Mouse (Mus musculus) limb, embryonic 13.5 days (tissue): ENCODE results near the gene Hmg20b. TPM values are rescaled to one million over a fixed set of nuclear protein-coding genes. Genes with fewer than 3 reads are reported as not detected.

Experiments
- ATAC-seq: fragments of 200-750 bp; cut with Nextera tagmentation; 2 replicates; pipeline ENCODE4 v1.8.0; 2017; ENCODE audit warnings: low read depth, moderate number of reproducible peaks, moderate TSS enrichment; ENCODE audit not compliant: low FRiP score
- H3K27ac ChIP-seq: fragments of 300-500 bp; sonication (generic); 2 replicates; pipeline ENCODE4 v1.5.1; 2015; ENCODE audit warnings: inconsistent platforms, mild to moderate bottlenecking, moderate library complexity
- H3K27me3 ChIP-seq: fragments of 300-500 bp; sonication (generic); 2 replicates; pipeline ENCODE4 v1.6.1; 2015; ENCODE audit warnings: mild to moderate bottlenecking, inconsistent platforms
- H3K36me3 ChIP-seq: fragments of 300-500 bp; sonication (generic); 2 replicates; pipeline ENCODE4 v1.6.1; 2015; ENCODE audit warnings: inconsistent platforms, mild to moderate bottlenecking, moderate library complexity
- H3K4me1 ChIP-seq: fragments of 300-500 bp; sonication (generic); 2 replicates; pipeline ENCODE4 v1.6.1; 2015; ENCODE audit warnings: inconsistent platforms
- H3K4me2 ChIP-seq: fragments of 300-500 bp; sonication (generic); replicated peaks from 2 replicates; pipeline ENCODE4 v1.6.1; 2015; ENCODE audit warnings: inconsistent platforms, mild to moderate bottlenecking, moderate library complexity
- H3K4me3 ChIP-seq: fragments of 300-500 bp; sonication (generic); 2 replicates; pipeline ENCODE4 v1.5.1; 2015; ENCODE audit warnings: moderate library complexity, mild to moderate bottlenecking, inconsistent platforms
- H3K9ac ChIP-seq: fragments of 300-500 bp; sonication (generic); 2 replicates; pipeline ENCODE4 v1.6.1; 2015; ENCODE audit warnings: mild to moderate bottlenecking, inconsistent platforms
- H3K9me3 ChIP-seq: fragments of 300-500 bp; sonication (generic); 2 replicates; pipeline ENCODE4 v1.6.1; 2016; ENCODE audit warnings: inconsistent platforms
- WGBS: fragments of 180-500 bp; shearing (Covaris S2); methylation state at CpG from one replicate; pipeline ENCODE4 v1.1.7; 2015; 5-methylcytosine and 5-hydroxymethylcytosine counted together
- polyA plus RNA-seq: library from polyadenylated mRNA; unstranded; fragments of >200 nt; fragmentation: Nextera tagmentation; extraction: Ambion mirVana; gene quantifications from 2 replicates; pipeline ENCODE4 v1.2.1, GENCODE M21; 2015

Gene Hmg20b
- polyA plus RNA-seq: 106 and 109 TPM in 2 replicates

GRCm38 (mm10) chr10:81350351-81351063 is at the start of gene Hmg20b:
Gene Hmg20b, minus strand, starts transcription at chr10:81350480.
- H3K9ac ChIP-seq: peak within 1 kb of the TSS; percentile 94
- H3K27ac ChIP-seq: peak within 1 kb of the TSS; percentile 63
- no peaks in the 10 kb centered on the region for H3K9me3 ChIP-seq
- H3K4me2 ChIP-seq: peak within 1 kb of the TSS; percentile 93
- H3K27me3 ChIP-seq: peaks cover 18% of the 10 kb centered on the region
- peak within 1 kb of the TSS; percentile 88 for H3K4me3 ChIP-seq
- under 1% methylated on average over 54 of the region's 54 CpGs for WGBS
- H3K36me3 ChIP-seq: peaks cover 18% of the 10 kb centered on the region
- H3K4me1 ChIP-seq: peaks cover 36% of the 10 kb centered on the region
- peak; percentile 96 for ATAC-seq

GRCm38 (mm10) chr10:81399798-81400308 is 49.6 kb upstream of the Hmg20b start:
- no peaks in the 10 kb centered on the region for H3K27me3 ChIP-seq
- H3K4me1 ChIP-seq: peaks cover 56% of the 10 kb centered on the region
- peak overlapping the region; percentile 0; the same call in 1 of the 2 replicates for H3K4me2 ChIP-seq
- no peak overlapping the region for H3K4me3 ChIP-seq
- no peak for ATAC-seq
- H3K27ac ChIP-seq: no peak overlapping the region
- peak overlapping the region; percentile 14; the same call in 1 of the 2 replicates for H3K9ac ChIP-seq
- peaks cover 56% of the 10 kb centered on the region for H3K36me3 ChIP-seq
- H3K9me3 ChIP-seq: no peaks in the 10 kb centered on the region
- WGBS: 78% methylated on average over 18 of the region's 18 CpGs

GRCm38 (mm10) chr10:81399296-81399695 is 49.0 kb upstream of the Hmg20b start:
- Histone ChIP-seq H3K9me3 (no peaks in the 10 kb centered on the region), H3K27me3 (no peaks in the 10 kb centered on the region), H3K36me3 (peaks cover 50% of the 10 kb centered on the region), H3K9ac (no peak overlapping the region), H3K27ac (no peak overlapping the region; the same call in 1 of the 2 replicates), H3K4me3 (no peak overlapping the region), H3K4me2 (no peak overlapping the region), H3K4me1 (peaks cover 52% of the 10 kb centered on the region)
- ATAC-seq: no peak
- 53% methylated on average over 5 of the region's 5 CpGs for WGBS

- 75% methylated on average over 5 of the region's 5 CpGs for WGBS
- H3K9me3 ChIP-seq: no peaks in the 10 kb centered on the region
- ATAC-seq: no peak
- peak overlapping the region; percentile 55 for H3K9ac ChIP-seq
- H3K4me2 ChIP-seq: no peak overlapping the region
- peaks cover 43% of the 10 kb centered on the region for H3K4me1 ChIP-seq
- no peak overlapping the region for H3K4me3 ChIP-seq
- H3K36me3 ChIP-seq: peaks cover 39% of the 10 kb centered on the region
- H3K27ac ChIP-seq: no peak overlapping the region; the same call in 1 of the 2 replicates
- no peaks in the 10 kb centered on the region for H3K27me3 ChIP-seq
Observed at GRCm38 (mm10) chr10:81396749-81397148, 46.5 kb upstream of the Hmg20b start.

- H3K4me3 ChIP-seq: no peak overlapping the region
- WGBS: 78% methylated on average over 4 of the region's 4 CpGs
- no peak for ATAC-seq
- H3K27ac ChIP-seq: no peak overlapping the region; the same call in 1 of the 2 replicates
- peaks cover 38% of the 10 kb centered on the region for H3K36me3 ChIP-seq
- H3K4me1 ChIP-seq: peaks cover 35% of the 10 kb centered on the region
- H3K27me3 ChIP-seq: no peaks in the 10 kb centered on the region
- no peaks in the 10 kb centered on the region for H3K9me3 ChIP-seq
- H3K9ac ChIP-seq: no peak overlapping the region
- H3K4me2 ChIP-seq: no peak overlapping the region
Observed at GRCm38 (mm10) chr10:81395865-81396264, 45.6 kb upstream of the Hmg20b start.

- no peak for ATAC-seq
- WGBS: 17% methylated on average over 5 of the region's 5 CpGs
- H3K4me1 ChIP-seq: peaks cover 28% of the 10 kb centered on the region
Observed at GRCm38 (mm10) chr10:81395127-81395526, 44.8 kb upstream of the Hmg20b start.

GRCm38 (mm10) chr10:81393456-81394063 is 43.3 kb upstream of the Hmg20b start:
- peak overlapping the region; percentile 62 for H3K9ac ChIP-seq
- H3K36me3 ChIP-seq: peaks cover 25% of the 10 kb centered on the region
- no peak; the same call in 1 of the 2 replicates for ATAC-seq
- peak overlapping the region; percentile 67; the same call in 1 of the 2 replicates for H3K27ac ChIP-seq
- H3K9me3 ChIP-seq: no peaks in the 10 kb centered on the region
- no peaks in the 10 kb centered on the region for H3K27me3 ChIP-seq
- peaks cover 20% of the 10 kb centered on the region for H3K4me1 ChIP-seq
- 6% methylated on average over 19 of the region's 19 CpGs for WGBS
- peak overlapping the region; percentile 64 for H3K4me2 ChIP-seq
- peak overlapping the region; percentile 36 for H3K4me3 ChIP-seq

More at GRCm38 (mm10) chr10:81395127-81395526, 44.8 kb upstream of the Hmg20b start:
- Histone ChIP-seq H3K9me3 (no peaks in the 10 kb centered on the region), H3K27ac (no peak overlapping the region), H3K4me2 (no peak overlapping the region), H3K4me3 (no peak overlapping the region), H3K36me3 (peaks cover 30% of the 10 kb centered on the region), H3K27me3 (no peaks in the 10 kb centered on the region), H3K9ac (no peak overlapping the region)

- peak within 1 kb of the TSS; percentile 64 for H3K4me2 ChIP-seq
- H3K9me3 ChIP-seq: no peaks in the 10 kb centered on the region
- peak within 1 kb of the TSS; percentile 62 for H3K9ac ChIP-seq
- peaks cover 27% of the 10 kb centered on the region for H3K36me3 ChIP-seq
- H3K27ac ChIP-seq: peak within 1 kb of the TSS; percentile 67; the same call in 1 of the 2 replicates
- WGBS: 65% methylated on average over 14 of the region's 14 CpGs
- peak within 1 kb of the TSS; percentile 36 for H3K4me3 ChIP-seq
- peaks cover 20% of the 10 kb centered on the region for H3K4me1 ChIP-seq
- ATAC-seq: no peak
- H3K27me3 ChIP-seq: no peaks in the 10 kb centered on the region
Observed at GRCm38 (mm10) chr10:81392781-81393185, 42.5 kb upstream of the Hmg20b start, which contains the start of gene Smim24. Gene Smim24, plus strand, starts transcription at chr10:81393051.

GRCm38 (mm10) chr10:81392270-81392669 is 42.0 kb upstream of the Hmg20b start:
- no peak overlapping the region for H3K4me3 ChIP-seq
- H3K4me1 ChIP-seq: peaks cover 20% of the 10 kb centered on the region
- 90% methylated on average over 6 of the region's 6 CpGs for WGBS
- no peaks in the 10 kb centered on the region for H3K27me3 ChIP-seq
- H3K36me3 ChIP-seq: peaks cover 27% of the 10 kb centered on the region
- H3K27ac ChIP-seq: no peak overlapping the region
- no peaks in the 10 kb centered on the region for H3K9me3 ChIP-seq
- H3K9ac ChIP-seq: no peak overlapping the region
- ATAC-seq: no peak
- no peak overlapping the region for H3K4me2 ChIP-seq

- Histone ChIP-seq H3K4me1 (peaks cover 22% of the 10 kb centered on the region), H3K4me2 (no peak overlapping the region), H3K9me3 (no peaks in the 10 kb centered on the region), H3K4me3 (no peak overlapping the region), H3K27me3 (no peaks in the 10 kb centered on the region), H3K9ac (no peak overlapping the region), H3K27ac (no peak overlapping the region), H3K36me3 (peaks cover 37% of the 10 kb centered on the region)
- WGBS: 87% methylated on average over 13 of the region's 13 CpGs
- ATAC-seq: no peak
Observed at GRCm38 (mm10) chr10:81390678-81390965, 40.3 kb upstream of the Hmg20b start.

- Histone ChIP-seq H3K4me2 (no peak overlapping the region), H3K4me1 (peaks cover 28% of the 10 kb centered on the region), H3K9ac (0 out of 2 replicates have a peak overlapping the region, but pooled peaks have one; percentile 8), H3K9me3 (no peaks in the 10 kb centered on the region), H3K36me3 (peaks cover 37% of the 10 kb centered on the region), H3K27me3 (no peaks in the 10 kb centered on the region), H3K4me3 (no peak overlapping the region), H3K27ac (no peak overlapping the region)
- WGBS: 61% methylated on average over 23 of the region's 23 CpGs
- ATAC-seq: 0 out of 2 replicates have a peak, but pooled peaks have one; percentile 39
Observed at GRCm38 (mm10) chr10:81389801-81390677, 39.8 kb upstream of the Hmg20b start.
